Mouse (Mus musculus): ENCODE measurements around the gene Lrrc32. TPM values are rescaled to one million over a fixed set of nuclear protein-coding genes. Genes with fewer than 3 reads are reported as not detected.

Lrrc32 gene
- polyA plus RNA-seq, 1 experiment: 0.01 TPM

DNA sequence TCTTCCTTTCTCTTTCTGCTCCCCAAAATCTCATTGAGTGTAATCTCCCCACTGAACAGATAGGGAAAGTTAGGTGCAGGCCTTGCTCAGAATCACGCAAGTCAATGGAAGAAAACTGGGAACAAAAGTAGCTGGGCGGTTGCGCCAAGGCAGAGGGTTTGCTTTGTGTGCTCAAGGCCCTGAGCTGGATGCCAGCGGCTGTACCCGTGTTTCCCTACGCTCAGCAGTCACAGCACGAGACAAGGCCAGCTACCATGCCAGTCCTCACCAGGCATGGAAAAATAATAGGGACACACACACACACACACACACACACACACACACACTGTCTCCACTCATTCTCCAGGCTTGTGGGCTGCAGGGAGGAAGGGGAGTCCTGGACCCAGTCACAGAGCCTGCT is 12.0 kb downstream of the Lrrc32 start:
- Histone ChIP-seq H3K36me3 (ENCODE audit: control insufficient read depth, insufficient read depth) (no peaks in the 10 kb centered on the region), H3ac (ENCODE audit: control insufficient read depth, insufficient read length, low read depth) (no peak overlapping the region), H3K27me3 (ENCODE audit: control insufficient read depth, insufficient read depth, insufficient read length) (peaks cover 15% of the 10 kb centered on the region), H3K79me3 (ENCODE audit: low read depth) (no peaks in the 10 kb centered on the region), H3K4me3 (ENCODE audit: insufficient read depth, poor library complexity, severe bottlenecking) (no peak overlapping the region), H3K79me2 (ENCODE audit: control insufficient read depth, insufficient read depth) (no peaks in the 10 kb centered on the region)
- TF ChIP-seq MYOD1 (IDR thresholded peaks at IDR 0.05; ENCODE audit: control insufficient read depth, insufficient read length, low read depth): no peak
- no peak for TF ChIP-seq FOSL1 (IDR thresholded peaks at IDR 0.05; ENCODE audit: insufficient read depth, low read length, poor library complexity, severe bottlenecking)
- no peak for TF ChIP-seq MYOG (IDR thresholded peaks at IDR 0.05; ENCODE audit: control insufficient read depth, extremely low read depth, insufficient read length)
- no peak for TF ChIP-seq CEBPB (IDR thresholded peaks at IDR 0.05; ENCODE audit: low read depth)
- TF ChIP-seq CTCF (IDR thresholded peaks at IDR 0.05; ENCODE audit: control insufficient read depth, insufficient read depth, insufficient read length): no peak
- TF ChIP-seq MAX (IDR thresholded peaks at IDR 0.05): no peak
- no peak for TF ChIP-seq USF1 (IDR thresholded peaks at IDR 0.05; ENCODE audit: low read depth)

DNA sequence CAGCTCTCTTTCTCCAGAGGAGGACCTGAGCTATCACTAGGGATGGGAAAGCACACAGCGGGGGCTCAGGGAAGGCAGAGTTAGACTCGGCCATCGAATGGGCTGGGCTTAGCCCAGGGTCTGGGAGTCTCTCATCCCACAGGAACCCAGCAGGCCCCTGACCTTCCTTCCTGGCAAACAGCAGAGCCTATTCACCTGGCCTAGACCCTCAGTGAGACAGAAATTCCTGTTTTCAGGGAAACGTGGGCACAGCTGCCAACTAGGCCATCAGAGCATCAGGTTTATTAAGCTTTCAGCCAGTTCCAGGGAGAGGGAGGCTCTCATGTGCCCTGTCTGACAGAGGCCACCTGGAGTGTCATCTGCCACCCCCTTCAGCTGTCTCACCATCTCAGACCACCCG is 13.8 kb downstream of the Lrrc32 start:
- Histone ChIP-seq H3K27me3 (ENCODE audit: control insufficient read depth, insufficient read depth, insufficient read length) (peaks cover 15% of the 10 kb centered on the region), H3ac (ENCODE audit: control insufficient read depth, insufficient read length, low read depth) (no peak overlapping the region), H3K36me3 (ENCODE audit: control insufficient read depth, insufficient read depth) (no peaks in the 10 kb centered on the region), H3K4me3 (ENCODE audit: insufficient read depth, poor library complexity, severe bottlenecking) (no peak overlapping the region), H3K79me2 (ENCODE audit: control insufficient read depth, insufficient read depth) (no peaks in the 10 kb centered on the region), H3K79me3 (ENCODE audit: low read depth) (no peaks in the 10 kb centered on the region)
- TF ChIP-seq FOSL1 (IDR thresholded peaks at IDR 0.05; ENCODE audit: insufficient read depth, low read length, poor library complexity, severe bottlenecking): no peak
- TF ChIP-seq MYOD1 (IDR thresholded peaks at IDR 0.05; ENCODE audit: control insufficient read depth, insufficient read length, low read depth): no peak

DNA sequence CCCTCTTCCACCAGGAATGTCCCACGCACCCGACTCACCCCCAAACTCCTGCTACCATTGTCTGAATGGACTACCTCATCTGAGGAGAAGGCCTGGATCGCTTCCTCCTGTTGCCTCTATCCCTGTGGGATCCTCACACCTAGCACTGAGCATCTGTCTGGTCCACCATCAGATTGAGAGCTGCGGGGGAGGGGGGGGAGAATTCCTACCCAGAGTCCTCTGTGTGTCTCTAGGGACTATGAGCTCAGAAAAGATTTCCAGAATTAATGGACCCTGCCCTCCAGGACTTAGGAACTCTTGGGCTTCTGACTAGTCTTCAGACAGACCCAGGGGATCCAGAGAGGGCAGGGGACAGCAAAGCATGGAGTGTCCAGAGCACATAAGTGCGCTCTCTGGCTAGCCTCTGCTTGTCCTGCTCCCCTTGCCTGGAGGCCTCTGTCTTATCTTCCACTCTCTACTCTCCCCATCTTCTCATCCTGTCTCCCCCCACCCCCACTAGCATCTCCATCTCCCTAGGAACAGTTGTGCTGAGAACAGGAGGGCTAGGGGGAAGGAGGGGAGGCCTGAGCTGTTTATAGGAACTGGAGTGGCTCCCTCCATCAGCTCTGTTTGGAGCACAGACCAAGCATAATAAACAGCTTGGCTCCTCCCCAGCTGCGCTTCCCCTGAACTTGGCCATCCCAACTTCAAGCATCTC is 15.0 kb downstream of the Lrrc32 start:
- TF ChIP-seq MAX (IDR thresholded peaks at IDR 0.05) (no peak), MYOG (IDR thresholded peaks at IDR 0.05; ENCODE audit: control insufficient read depth, extremely low read depth, insufficient read length) (no peak)
- no peak overlapping the region for H3ac ChIP-seq (ENCODE audit: control insufficient read depth, insufficient read length, low read depth)

DNA sequence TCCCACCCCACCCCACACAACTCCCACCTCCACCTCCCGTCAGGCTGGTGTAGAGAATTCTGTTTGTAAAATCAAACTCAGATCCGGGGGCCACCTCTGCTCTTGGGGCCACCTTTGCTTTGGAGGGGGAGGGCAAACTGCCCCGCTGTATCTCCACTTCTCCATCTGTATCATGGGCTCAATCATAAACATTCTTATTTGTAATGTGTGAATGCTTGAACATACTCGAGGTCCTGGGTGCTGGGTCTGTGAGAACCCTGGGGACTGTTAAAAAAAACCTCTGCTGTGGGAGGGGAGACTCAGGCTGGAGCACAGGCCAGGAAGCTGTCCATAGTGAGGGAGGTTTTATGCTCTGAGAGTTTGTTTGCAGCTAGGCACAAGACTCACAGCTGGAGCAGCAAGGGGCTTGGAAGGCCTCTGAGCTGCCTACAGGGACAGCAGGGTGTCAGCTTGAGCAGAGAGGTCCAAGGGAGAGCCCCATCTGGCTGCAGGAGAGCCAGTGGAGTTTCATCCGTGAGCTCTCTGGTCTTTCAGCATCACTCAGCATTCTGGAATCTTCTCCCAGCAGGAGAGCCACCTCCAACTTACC is 15.7 kb downstream of the Lrrc32 start:
- Histone ChIP-seq H3K79me3 (ENCODE audit: low read depth) (no peaks in the 10 kb centered on the region), H3K4me3 (ENCODE audit: insufficient read depth, poor library complexity, severe bottlenecking) (no peak overlapping the region), H3ac (ENCODE audit: control insufficient read depth, insufficient read length, low read depth) (no peak overlapping the region), H3K36me3 (ENCODE audit: control insufficient read depth, insufficient read depth) (no peaks in the 10 kb centered on the region), H3K79me2 (ENCODE audit: control insufficient read depth, insufficient read depth) (no peaks in the 10 kb centered on the region), H3K27me3 (ENCODE audit: control insufficient read depth, insufficient read depth, insufficient read length) (no peaks in the 10 kb centered on the region)
- no peak for TF ChIP-seq CTCF (IDR thresholded peaks at IDR 0.05; ENCODE audit: control insufficient read depth, insufficient read depth, insufficient read length)
- TF ChIP-seq CEBPB (IDR thresholded peaks at IDR 0.05; ENCODE audit: low read depth): no peak

More for the DNA sequence above, 15.0 kb downstream of the Lrrc32 start:
- no peak overlapping the region for H3K4me3 ChIP-seq (ENCODE audit: insufficient read depth, poor library complexity, severe bottlenecking)
- H3K79me2 ChIP-seq (ENCODE audit: control insufficient read depth, insufficient read depth): no peaks in the 10 kb centered on the region
- H3K36me3 ChIP-seq (ENCODE audit: control insufficient read depth, insufficient read depth): no peaks in the 10 kb centered on the region
- H3K79me3 ChIP-seq (ENCODE audit: low read depth): no peaks in the 10 kb centered on the region
- peaks cover 6% of the 10 kb centered on the region for H3K27me3 ChIP-seq (ENCODE audit: control insufficient read depth, insufficient read depth, insufficient read length)

DNA sequence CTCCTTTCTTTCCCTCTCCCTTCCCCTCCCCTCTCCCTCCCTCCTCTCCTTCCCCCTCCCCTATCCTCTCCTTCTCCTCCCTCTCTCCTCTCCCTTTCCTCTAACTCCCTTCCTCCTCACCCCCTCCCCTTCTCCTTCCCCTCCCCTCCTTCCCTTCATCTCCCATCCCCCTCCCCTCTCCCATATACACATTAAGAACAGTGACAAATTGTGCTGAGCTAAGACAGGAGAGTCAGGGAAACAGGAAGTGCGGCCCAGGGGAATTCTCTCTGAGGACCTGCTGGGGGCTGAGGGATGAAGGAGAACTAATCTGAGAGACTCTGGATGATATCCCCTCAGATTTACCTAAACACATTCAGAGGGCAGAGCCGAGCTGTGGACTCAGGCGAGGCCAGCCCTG is 16.6 kb downstream of the Lrrc32 start:
- Histone ChIP-seq H3K36me3 (ENCODE audit: control insufficient read depth, insufficient read depth) (no peaks in the 10 kb centered on the region), H3K79me3 (ENCODE audit: low read depth) (no peaks in the 10 kb centered on the region), H3K79me2 (ENCODE audit: control insufficient read depth, insufficient read depth) (no peaks in the 10 kb centered on the region), H3K27me3 (ENCODE audit: control insufficient read depth, insufficient read depth, insufficient read length) (no peaks in the 10 kb centered on the region), H3K4me3 (ENCODE audit: insufficient read depth, poor library complexity, severe bottlenecking) (no peak overlapping the region), H3ac (ENCODE audit: control insufficient read depth, insufficient read length, low read depth) (no peak overlapping the region)
- TF ChIP-seq MAX (IDR thresholded peaks at IDR 0.05) (no peak), MYOD1 (IDR thresholded peaks at IDR 0.05; ENCODE audit: control insufficient read depth, insufficient read length, low read depth) (no peak), FOSL1 (IDR thresholded peaks at IDR 0.05; ENCODE audit: insufficient read depth, low read length, poor library complexity, severe bottlenecking) (no peak), CEBPB (IDR thresholded peaks at IDR 0.05; ENCODE audit: low read depth) (no peak), CTCF (IDR thresholded peaks at IDR 0.05; ENCODE audit: control insufficient read depth, insufficient read depth, insufficient read length) (no peak), MYOG (IDR thresholded peaks at IDR 0.05; ENCODE audit: control insufficient read depth, extremely low read depth, insufficient read length) (no peak), USF1 (IDR thresholded peaks at IDR 0.05; ENCODE audit: low read depth) (no peak)

Measured in C2C12 (cell line).